Mouse (Mus musculus) spleen, adult 2 months (tissue): ENCODE data around the gene Wdr63. TPM values are rescaled to one million over a fixed set of nuclear protein-coding genes. Genes with fewer than 3 reads are reported as not detected.
A peak's percentile ranks its signal among the peaks of the same experiment; 100 is the strongest.

ENCODE experiments used
- DNase-seq, 2 experiments: peaks; one replicate each; pipeline versions ENCODE4 v3.0.0 to v3.0.0-alpha.2; 2012 to 2021; ENCODE audit warnings: low spot score in 2 of 2, low read depth in 1 of 2
- H3K27ac ChIP-seq: fragments of 200-500 bp; 2 replicates; pipeline ENCODE4 v1.5.1; 2012; ENCODE audit warnings: low read length, inconsistent platforms; ENCODE audit not compliant: insufficient read depth
- H3K27me3 ChIP-seq: fragments of 200-500 bp; 2 replicates; pipeline ENCODE4 v1.6.1; 2012; ENCODE audit warnings: mild to moderate bottlenecking, moderate library complexity, low read length, inconsistent platforms; ENCODE audit not compliant: control insufficient read depth, insufficient read depth
- H3K36me3 ChIP-seq: fragments of 200-500 bp; 2 replicates; pipeline ENCODE4 v1.6.1; 2012; ENCODE audit warnings: mild to moderate bottlenecking, low read length, inconsistent platforms; ENCODE audit not compliant: control insufficient read depth, insufficient read depth
- H3K4me1 ChIP-seq: fragments of 200-500 bp; 2 replicates; pipeline ENCODE4 v1.6.1; 2011; ENCODE audit warnings: inconsistent platforms; ENCODE audit not compliant: control insufficient read depth, insufficient read depth, insufficient read length
- H3K4me3 ChIP-seq: fragments of 200-500 bp; 2 replicates; pipeline ENCODE4 v1.5.1; 2011; ENCODE audit warnings: mild to moderate bottlenecking, inconsistent platforms; ENCODE audit not compliant: insufficient read depth, insufficient read length; ENCODE audit errors: extremely low read depth
- CTCF ChIP-seq: fragments of 200-500 bp; IDR thresholded peaks from 2 replicates; pipeline ENCODE4 v1.5.1; 2011; ENCODE audit warnings: mild to moderate bottlenecking, inconsistent platforms; ENCODE audit not compliant: insufficient read depth, insufficient read length, insufficient replicate concordance; ENCODE audit errors: extremely low read depth
- POLR2A ChIP-seq: fragments of 200-500 bp; IDR thresholded peaks from 2 replicates; pipeline ENCODE4 v1.6.1; 2011; ENCODE audit warnings: low read depth, low read length, inconsistent platforms
- WGBS: fragments of 180-500 bp; shearing (Covaris S2); methylation state at CpG from one replicate; pipeline ENCODE4 v1.1.7; 2018; 5-methylcytosine and 5-hydroxymethylcytosine counted together
- polyA plus RNA-seq: library from polyadenylated mRNA; depleted of rRNA; stranded (reverse); fragments of >200 nt; gene quantifications from 2 replicates; pipeline ENCODE4 v1.2.3, GENCODE M21; 2012

Gene Wdr63
- polyA plus RNA-seq, 1 experiment = not detected

GRCm38 (mm10) chr3:146110358-146110757, 2.4 kb upstream of the Wdr63 start:
- Histone ChIP-seq H3K27ac (no peak overlapping the region), H3K4me3 (no peak overlapping the region), H3K36me3 (no peaks in the 10 kb centered on the region), H3K27me3 (no peaks in the 10 kb centered on the region; the same call in 1 of the 2 replicates), H3K4me1 (no peaks in the 10 kb centered on the region; the same call in 1 of the 2 replicates)
- 48% methylated on average over 2 of the region's 2 CpGs for WGBS
- DNase-seq = no peak
- TF ChIP-seq POLR2A (no peak), CTCF (no peak)

GRCm38 (mm10) chr3:146108945-146109344, 1.0 kb upstream of the Wdr63 start:
- H3K4me3 ChIP-seq = no peak overlapping the region
- H3K27ac ChIP-seq = no peak overlapping the region
- 75% methylated on average over 2 of the region's 2 CpGs for WGBS

GRCm38 (mm10) chr3:146107116-146107849, 647 bp downstream of the Wdr63 start:
- no peak for TF ChIP-seq CTCF
- no peak for TF ChIP-seq POLR2A
- peak overlapping the region; percentile 19; the same call in 1 of the 2 replicates for H3K4me3 ChIP-seq
- H3K27me3 ChIP-seq = no peaks in the 10 kb centered on the region; the same call in 1 of the 2 replicates
- H3K27ac ChIP-seq = no peak overlapping the region
- DNase-seq = no peak
- no peaks in the 10 kb centered on the region; the same call in 1 of the 2 replicates for H3K4me1 ChIP-seq
- no peaks in the 10 kb centered on the region for H3K36me3 ChIP-seq
- 6% methylated on average over 18 of the region's 18 CpGs for WGBS

More at GRCm38 (mm10) chr3:146108945-146109344, 1.0 kb upstream of the Wdr63 start:
- no peaks in the 10 kb centered on the region; the same call in 1 of the 2 replicates for H3K4me1 ChIP-seq
- no peak for TF ChIP-seq POLR2A
- no peak for TF ChIP-seq CTCF
- no peaks in the 10 kb centered on the region for H3K36me3 ChIP-seq
- DNase-seq = no peak
- no peaks in the 10 kb centered on the region; the same call in 1 of the 2 replicates for H3K27me3 ChIP-seq

GRCm38 (mm10) chr3:146102049-146102448, 5.9 kb downstream of the Wdr63 start:
- no peak overlapping the region for H3K4me3 ChIP-seq
- 68% methylated on average over 6 of the region's 6 CpGs for WGBS

GRCm38 (mm10) chr3:146099925-146100324, 8.0 kb downstream of the Wdr63 start:
- no peak overlapping the region for H3K4me3 ChIP-seq
- H3K36me3 ChIP-seq = no peaks in the 10 kb centered on the region
- no peaks in the 10 kb centered on the region for H3K4me1 ChIP-seq
- DNase-seq = no peak
- H3K27me3 ChIP-seq = no peaks in the 10 kb centered on the region
- TF ChIP-seq CTCF (no peak), POLR2A (no peak)
- H3K27ac ChIP-seq = no peak overlapping the region

More at GRCm38 (mm10) chr3:146102049-146102448, 5.9 kb downstream of the Wdr63 start:
- Histone ChIP-seq H3K4me1 (no peaks in the 10 kb centered on the region), H3K36me3 (no peaks in the 10 kb centered on the region), H3K27me3 (no peaks in the 10 kb centered on the region; the same call in 1 of the 2 replicates), H3K27ac (no peak overlapping the region)
- peak; percentile 49; the same call in 1 of the 2 replicates for TF ChIP-seq CTCF
- TF ChIP-seq POLR2A = no peak
- DNase-seq = peak in 1 of 2 experiments; percentile 36

GRCm38 (mm10) chr3:146097861-146098260, 10.1 kb downstream of the Wdr63 start:
- H3K27me3 ChIP-seq = no peaks in the 10 kb centered on the region
- DNase-seq = no peak
- TF ChIP-seq CTCF (no peak), POLR2A (no peak)
- H3K27ac ChIP-seq = no peak overlapping the region
- H3K36me3 ChIP-seq = no peaks in the 10 kb centered on the region
- 80% methylated on average over 4 of the region's 4 CpGs for WGBS
- no peaks in the 10 kb centered on the region for H3K4me1 ChIP-seq
- H3K4me3 ChIP-seq = no peak overlapping the region

- no peak overlapping the region for H3K4me3 ChIP-seq
- WGBS = 85% methylated on average over 7 of the region's 7 CpGs
Observed at GRCm38 (mm10) chr3:146096986-146097385, 10.9 kb downstream of the Wdr63 start.

More at GRCm38 (mm10) chr3:146096986-146097385, 10.9 kb downstream of the Wdr63 start:
- TF ChIP-seq POLR2A (no peak), CTCF (no peak)
- no peak for DNase-seq
- Histone ChIP-seq H3K27ac (no peak overlapping the region), H3K4me1 (no peaks in the 10 kb centered on the region), H3K27me3 (no peaks in the 10 kb centered on the region), H3K36me3 (no peaks in the 10 kb centered on the region)
